Mouse (Mus musculus) MEL (cell line): ENCODE measurements at regions not wholly inside any gene's neighbourhood (a gene's known extent, or its start where the extent isn't known, plus 50 kb on each side); places are given as distances from the start of the nearest gene placed in this dataset.

Experiments
- DNase-seq: peaks from one replicate; pipeline ENCODE4 v3.0.0; 2011; ENCODE audit warnings: low read depth, low spot score
- H3K27ac ChIP-seq: 2 replicates; pipeline ENCODE4 v1.5.1; 2012; ENCODE audit warnings: low read depth, mild to moderate bottlenecking, control low read depth, low read length, moderate library complexity; ENCODE audit not compliant: control insufficient read depth
- H3K27me3 ChIP-seq, 2 experiments: fragments of 150-350 bp in 1 of 2; sonication (generic) in 1 of 2; 2 replicates each; pipeline ENCODE4 v1.6.1; 2012; ENCODE audit warnings: low read length in 2 of 2, mild to moderate bottlenecking in 2 of 2, improper control_type of control experiment in 1 of 2, moderate library complexity in 1 of 2; ENCODE audit not compliant: insufficient read depth in 2 of 2, control insufficient read depth in 1 of 2
- H3K36me3 ChIP-seq, 2 experiments: 2 replicates each; pipeline ENCODE4 v1.6.1; 2012 to 2014; ENCODE audit warnings: low read length in 2 of 2, improper control_type of control experiment in 1 of 2, inconsistent platforms in 1 of 2, mild to moderate bottlenecking in 1 of 2; ENCODE audit not compliant: insufficient read depth in 2 of 2, control insufficient read depth in 1 of 2
- H3K4me1 ChIP-seq, 2 experiments: fragments of 150-350 bp in 1 of 2; sonication (generic) in 1 of 2; 2 replicates each; pipeline ENCODE4 v1.6.1; 2012; ENCODE audit warnings: low read length in 2 of 2, improper control_type of control experiment in 1 of 2, mild to moderate bottlenecking in 1 of 2; ENCODE audit not compliant: insufficient read depth in 2 of 2, control insufficient read depth in 1 of 2
- H3K4me3 ChIP-seq, 2 experiments: fragments of 150-350 bp in 1 of 2; sonication (generic) in 1 of 2; 2 replicates each; pipeline ENCODE4 v1.5.1; 2012; ENCODE audit warnings: low read depth in 2 of 2, low read length in 2 of 2, mild to moderate bottlenecking in 2 of 2, moderate library complexity in 2 of 2, control low read depth in 1 of 2, improper control_type of control experiment in 1 of 2; ENCODE audit not compliant: control insufficient read depth in 1 of 2, insufficient read depth in 1 of 2
- H3K79me2 ChIP-seq: 2 replicates; pipeline ENCODE4 v1.6.1; 2012; ENCODE audit warnings: mild to moderate bottlenecking, low read length, moderate library complexity; ENCODE audit not compliant: control insufficient read depth, poor library complexity, insufficient read depth
- H3K9ac ChIP-seq: 2 replicates; pipeline ENCODE4 v1.6.1; 2012; ENCODE audit warnings: low read depth, mild to moderate bottlenecking, control low read depth, low read length, moderate library complexity; ENCODE audit not compliant: control insufficient read depth, poor library complexity, severe bottlenecking
- H3K9me3 ChIP-seq: fragments of 150-350 bp; sonication (generic); replicated peaks from 2 replicates; pipeline ENCODE4 v1.6.1; 2012; ENCODE audit warnings: mild to moderate bottlenecking, low read length, improper control_type of control experiment, moderate library complexity; ENCODE audit not compliant: insufficient read depth
- CHD1 ChIP-seq: IDR thresholded peaks from 2 replicates; pipeline ENCODE4 v1.6.1; 2012; ENCODE audit warnings: low read depth, mild to moderate bottlenecking, inconsistent platforms, low read length, improper control_type of control experiment
- CTCF ChIP-seq, 3 experiments: IDR thresholded peaks in 2 of 3; conservative IDR thresholded peaks in 1 of 3; 2 replicates each; pipeline ENCODE4 v1.5.1; 2011 to 2012; ENCODE audit warnings: low read length in 3 of 3, low read depth in 2 of 3, mild to moderate bottlenecking in 2 of 3, improper control_type of control experiment in 1 of 3, inconsistent platforms in 1 of 3, mixed read lengths in 1 of 3, moderate library complexity in 1 of 3; ENCODE audit not compliant: control insufficient read depth in 1 of 3, insufficient read depth in 1 of 3, poor library complexity in 1 of 3, severe bottlenecking in 1 of 3
- E2F4 ChIP-seq: IDR thresholded peaks from 2 replicates; pipeline ENCODE4 v1.6.1; 2011; ENCODE audit warnings: low read depth, low read length, improper control_type of control experiment, borderline replicate concordance
- ETS1 ChIP-seq: IDR thresholded peaks from 2 replicates; pipeline ENCODE4 v1.6.1; 2012; ENCODE audit warnings: low read depth, mild to moderate bottlenecking, inconsistent platforms, low read length, improper control_type of control experiment, moderate library complexity
- KAT2A ChIP-seq: conservative IDR thresholded peaks from 2 replicates; pipeline ENCODE4 v1.6.1; 2012; ENCODE audit warnings: low read depth, low read length, improper control_type of control experiment, inconsistent platforms
- MAFK ChIP-seq: IDR thresholded peaks from 2 replicates; pipeline ENCODE4 v1.6.1; 2011; ENCODE audit warnings: low read depth, mild to moderate bottlenecking, low read length, improper control_type of control experiment, borderline replicate concordance
- MAZ ChIP-seq: IDR thresholded peaks from 2 replicates; pipeline ENCODE4 v1.6.1; 2012; ENCODE audit warnings: low read depth, mild to moderate bottlenecking, inconsistent platforms, low read length, improper control_type of control experiment
- MEF2A ChIP-seq: IDR thresholded peaks from 2 replicates; pipeline ENCODE4 v1.6.1; 2014; ENCODE audit warnings: low read depth, mild to moderate bottlenecking, inconsistent platforms, low read length, improper control_type of control experiment; ENCODE audit not compliant: poor library complexity, insufficient replicate concordance, severe bottlenecking; ENCODE audit errors: extremely low read depth
- MYC ChIP-seq: IDR thresholded peaks from 2 replicates; pipeline ENCODE4 v1.6.1; 2011; ENCODE audit warnings: low read depth, mild to moderate bottlenecking, low read length, improper control_type of control experiment, moderate library complexity
- POLR2A ChIP-seq, 2 experiments: IDR thresholded peaks; 2 replicates each; pipeline ENCODE4 v1.6.1; 2011 to 2012; ENCODE audit warnings: low read length in 2 of 2, mild to moderate bottlenecking in 2 of 2, control low read depth in 1 of 2, improper control_type of control experiment in 1 of 2, low read depth in 1 of 2, moderate library complexity in 1 of 2; ENCODE audit not compliant: control insufficient read depth in 1 of 2, insufficient read depth in 1 of 2, poor library complexity in 1 of 2
- POLR2AphosphoS5 ChIP-seq: IDR thresholded peaks from 2 replicates; pipeline ENCODE4 v1.6.1; 2012; ENCODE audit warnings: low read depth, borderline replicate concordance, mild to moderate bottlenecking, inconsistent platforms, low read length, moderate library complexity, mixed read lengths
- RAD21 ChIP-seq: IDR thresholded peaks from 2 replicates; pipeline ENCODE4 v1.6.1; 2011; ENCODE audit warnings: mild to moderate bottlenecking, low read depth, low read length, improper control_type of control experiment
- SMC3 ChIP-seq: IDR thresholded peaks from 2 replicates; pipeline ENCODE4 v1.6.1; 2011; ENCODE audit warnings: low read depth, low read length, improper control_type of control experiment
- UBTF ChIP-seq: IDR thresholded peaks from 2 replicates; pipeline ENCODE4 v1.6.1; 2012; ENCODE audit warnings: low read depth, mild to moderate bottlenecking, inconsistent platforms, low read length, improper control_type of control experiment, moderate library complexity, borderline replicate concordance; ENCODE audit not compliant: insufficient read depth
- USF1 ChIP-seq: IDR thresholded peaks from 2 replicates; pipeline ENCODE4 v1.6.1; 2014; ENCODE audit warnings: low read depth, mild to moderate bottlenecking, inconsistent platforms, low read length, improper control_type of control experiment, moderate library complexity
- ZKSCAN1 ChIP-seq: IDR thresholded peaks from 2 replicates; pipeline ENCODE4 v1.6.1; 2012; ENCODE audit warnings: low read depth, mild to moderate bottlenecking, inconsistent platforms, low read length, improper control_type of control experiment, moderate library complexity
- ZMIZ1 ChIP-seq: IDR thresholded peaks from 2 replicates; pipeline ENCODE4 v1.6.1; 2012; ENCODE audit warnings: low read depth, mild to moderate bottlenecking, inconsistent platforms, low read length, improper control_type of control experiment, moderate library complexity

DNA sequence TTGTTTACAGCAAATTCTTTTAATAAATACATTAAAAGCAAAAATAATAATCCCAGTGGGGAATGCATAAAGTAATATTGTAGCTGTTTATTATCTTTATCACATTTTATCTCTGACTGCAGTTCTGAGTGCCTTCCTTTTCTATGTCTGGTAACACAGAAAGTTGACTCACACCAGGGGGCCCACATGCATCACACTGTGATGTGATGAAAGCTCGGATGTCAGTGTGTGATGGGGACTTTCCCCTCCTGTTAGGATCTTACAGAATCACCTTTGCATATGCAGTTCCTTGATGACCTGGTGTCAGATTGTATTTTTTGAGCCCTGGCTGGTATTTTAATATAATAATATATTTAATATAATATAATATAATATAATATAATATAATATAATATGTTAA lies 95.5 kb downstream of the Arrdc4 start:
- no peaks in the 10 kb centered on the region for H3K79me2 ChIP-seq
- no peaks in the 10 kb centered on the region for H3K27me3 ChIP-seq
- H3K36me3 ChIP-seq, result no peaks in the 10 kb centered on the region
- no peak overlapping the region for H3K9ac ChIP-seq
- no peak for DNase-seq
- TF ChIP-seq KAT2A, result no peak
- TF ChIP-seq CHD1, result no peak
- TF ChIP-seq USF1, result no peak
- TF ChIP-seq CTCF (IDR thresholded peaks at IDR 0.05 in 2 of 3, conservative IDR thresholded peaks at IDR 0.05 in 1 of 3; ENCODE audit: control insufficient read depth in 1 of 3, insufficient read depth in 1 of 3, low read depth in 2 of 3, low read length in 3 of 3, poor library complexity in 1 of 3, severe bottlenecking in 1 of 3), result no peak
- TF ChIP-seq MEF2A, result no peak
- no peak for TF ChIP-seq ZKSCAN1
- TF ChIP-seq POLR2A (IDR thresholded peaks at IDR 0.05; ENCODE audit: control insufficient read depth in 1 of 2, insufficient read depth in 1 of 2, low read depth in 1 of 2, low read length in 2 of 2, poor library complexity in 1 of 2), result no peak
- no peak for TF ChIP-seq MAZ
- TF ChIP-seq MAFK, result no peak
- TF ChIP-seq UBTF, result no peak
- H3K27ac ChIP-seq, result no peak overlapping the region
- no peak overlapping the region for H3K4me3 ChIP-seq
- H3K4me1 ChIP-seq, result no peaks in the 10 kb centered on the region
- H3K9me3 ChIP-seq, result no peaks in the 10 kb centered on the region

- no peak for DNase-seq
- Histone ChIP-seq H3K27ac (no peak overlapping the region), H3K79me2 (no peaks in the 10 kb centered on the region), H3K36me3 (no peaks in the 10 kb centered on the region), H3K9me3 (no peaks in the 10 kb centered on the region), H3K27me3 (no peaks in the 10 kb centered on the region), H3K4me1 (no peaks in the 10 kb centered on the region), H3K4me3 (no peak overlapping the region), H3K9ac (no peak overlapping the region)
- TF ChIP-seq ETS1, result no peak
- TF ChIP-seq MYC, result no peak
- no peak for TF ChIP-seq E2F4
- TF ChIP-seq POLR2AphosphoS5, result no peak
- no peak for TF ChIP-seq ZMIZ1
- no peak for TF ChIP-seq RAD21
- no peak for TF ChIP-seq ZKSCAN1
- no peak for TF ChIP-seq SMC3
Measured at GRCm38 (mm10) chr7:68651418-68651817, 97.6 kb downstream of the Arrdc4 start.
